Mouse (Mus musculus): ENCODE measurements around the gene Hpdl.
"Not testable (repeated sequence)": the region's sequence is repeated elsewhere in the genome, so short reads cannot be mapped to it uniquely, and the experiment has no call there.

The Hpdl gene

DNA sequence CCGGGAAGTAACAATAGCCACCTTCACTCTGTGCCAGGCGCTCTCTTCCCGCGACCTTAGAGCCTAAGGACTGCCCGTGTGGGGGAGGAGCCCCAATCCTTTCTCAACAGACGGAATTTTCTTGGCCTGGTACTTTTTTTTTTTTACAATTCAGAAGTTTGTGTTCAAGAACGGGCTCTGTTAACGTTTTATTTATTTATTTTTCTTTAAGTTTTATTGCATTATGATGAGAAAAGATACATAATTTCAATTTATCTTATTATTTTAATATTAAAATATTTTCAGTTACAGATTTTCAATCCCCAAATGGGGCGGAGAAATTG is at the start of gene Hpdl:
Hpdl (minus strand) TSS at position 14 of the 323 bp plus-strand sequence.
- no peak for DNase-seq

- no peak for DNase-seq
These were observed 48.4 kb upstream of the Hpdl start for GRCm38 (mm10) chr4:116869898-116870297.

DNA sequence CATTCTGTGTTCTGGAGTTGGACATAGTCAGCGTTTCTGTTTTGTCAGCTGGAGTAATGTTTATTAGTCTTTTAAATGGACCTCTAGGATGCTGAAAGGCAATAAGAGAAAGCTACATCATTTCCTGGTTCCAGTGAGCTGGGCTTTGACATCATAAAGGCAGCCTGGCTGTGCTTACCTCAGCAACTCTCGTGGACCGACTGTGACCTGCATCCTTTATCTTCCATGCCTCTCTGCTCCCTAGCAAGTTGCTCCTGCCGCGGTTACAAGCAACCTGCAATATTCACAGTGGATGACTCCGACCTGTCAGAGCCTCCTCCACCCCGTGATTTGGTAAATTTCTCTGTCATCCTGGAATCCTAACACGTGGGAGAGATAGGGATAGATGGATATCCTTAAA is 40.5 kb upstream of the Hpdl start:
- no peak for DNase-seq

DNA sequence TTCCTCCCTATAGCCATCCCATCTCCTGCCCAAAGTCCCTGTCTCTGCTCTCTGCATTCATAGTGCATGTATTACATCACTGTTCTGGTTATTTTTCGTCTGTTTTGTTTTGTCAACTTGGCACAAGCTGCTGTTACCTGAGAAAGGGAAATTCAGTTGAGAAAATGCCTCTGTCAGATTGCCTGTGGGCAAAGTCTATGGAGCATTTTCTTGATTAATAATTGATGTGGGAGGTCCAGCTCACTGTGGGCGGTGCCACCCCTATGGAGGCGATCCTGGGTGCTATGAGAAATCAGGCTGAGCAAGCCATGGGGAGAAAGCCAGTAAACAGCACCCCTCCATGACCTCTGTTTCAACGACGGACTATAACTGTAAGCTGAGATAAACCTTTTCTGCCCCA is 38.2 kb upstream of the Hpdl start:
- no peak for DNase-seq

GRCm38 (mm10) chr4:116857203-116857602 is 35.7 kb upstream of the Hpdl start:
- no peak for DNase-seq

- DNase-seq, result peak in 1 of 2 experiments; percentile 16
These were observed 32.8 kb upstream of the Hpdl start for GRCm38 (mm10) chr4:116854286-116854685.

DNA sequence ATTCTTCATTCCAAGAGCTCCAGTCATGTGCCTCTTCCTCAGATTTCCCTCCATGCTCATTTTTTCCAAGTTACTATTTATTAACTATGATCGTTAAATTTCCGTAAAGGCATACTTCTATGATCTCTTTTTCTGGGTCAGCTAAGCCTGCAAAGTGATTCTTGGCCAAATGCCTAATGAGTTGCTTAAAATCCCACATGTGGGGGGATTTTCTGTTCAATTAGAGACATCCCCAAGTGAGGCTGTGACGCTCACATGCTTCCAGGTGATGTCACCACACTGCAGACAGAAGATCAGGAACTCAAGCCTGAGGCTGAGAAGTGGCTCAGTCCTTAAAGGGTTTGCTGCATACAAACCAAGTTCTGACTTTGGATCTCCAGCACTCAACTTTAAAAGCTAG is 28.4 kb upstream of the Hpdl start:
- peak in 1 of 2 experiments; percentile 16 for DNase-seq

- no peak for DNase-seq
These were observed 22.8 kb upstream of the Hpdl start for GRCm38 (mm10) chr4:116844324-116844723.

GRCm38 (mm10) chr4:116840841-116841240 is 19.3 kb upstream of the Hpdl start:
- no peak for DNase-seq

- DNase-seq, result not testable (repeated sequence)
These were observed 18.6 kb upstream of the Hpdl start for GRCm38 (mm10) chr4:116840096-116840495.

- no peak for DNase-seq
These were observed 17.5 kb upstream of the Hpdl start for GRCm38 (mm10) chr4:116838999-116839398.

- no peak for DNase-seq
These were observed 8.5 kb upstream of the Hpdl start for GRCm38 (mm10) chr4:116830070-116830368.

DNA sequence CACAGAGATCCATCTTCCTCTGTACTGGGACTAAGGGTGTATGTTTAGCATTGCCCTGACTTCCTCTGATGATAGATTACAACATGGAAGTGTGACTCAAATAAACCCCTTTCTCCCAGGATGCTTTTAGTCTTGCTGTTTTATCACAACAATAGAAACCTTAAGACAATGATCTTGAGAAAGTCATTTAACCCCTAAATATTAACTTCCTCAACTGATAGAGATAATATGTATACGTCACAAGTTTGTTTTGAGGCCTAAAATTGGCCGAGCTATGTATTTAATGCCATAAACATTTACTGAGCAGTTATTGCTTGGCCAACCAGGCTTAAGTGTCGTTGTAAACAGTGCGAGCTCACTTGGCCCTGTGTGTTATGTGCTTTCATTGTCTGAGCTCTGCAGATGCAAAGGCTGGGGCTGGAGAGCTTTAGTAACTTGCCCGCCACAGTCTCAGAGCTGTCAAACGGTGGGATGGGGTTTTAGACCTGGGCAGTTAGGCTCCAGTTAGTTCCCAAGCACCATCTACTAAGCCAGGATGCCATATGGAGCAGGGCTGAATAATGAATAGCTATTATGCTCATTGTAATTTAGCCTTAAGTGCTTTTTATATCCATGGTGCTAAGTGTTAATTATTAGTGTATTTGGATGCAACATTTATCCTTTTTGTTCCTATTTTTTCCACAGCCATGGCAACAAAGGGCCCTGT is 8.0 kb upstream of the Hpdl start:
- no peak for DNase-seq

GRCm38 (mm10) chr4:116827819-116828218 is 6.3 kb upstream of the Hpdl start:
- peak; percentile 58 to 70 for DNase-seq

GRCm38 (mm10) chr4:116824541-116825004 is 3.1 kb upstream of the Hpdl start:
- peak; percentile 82 to 86 for DNase-seq

DNA sequence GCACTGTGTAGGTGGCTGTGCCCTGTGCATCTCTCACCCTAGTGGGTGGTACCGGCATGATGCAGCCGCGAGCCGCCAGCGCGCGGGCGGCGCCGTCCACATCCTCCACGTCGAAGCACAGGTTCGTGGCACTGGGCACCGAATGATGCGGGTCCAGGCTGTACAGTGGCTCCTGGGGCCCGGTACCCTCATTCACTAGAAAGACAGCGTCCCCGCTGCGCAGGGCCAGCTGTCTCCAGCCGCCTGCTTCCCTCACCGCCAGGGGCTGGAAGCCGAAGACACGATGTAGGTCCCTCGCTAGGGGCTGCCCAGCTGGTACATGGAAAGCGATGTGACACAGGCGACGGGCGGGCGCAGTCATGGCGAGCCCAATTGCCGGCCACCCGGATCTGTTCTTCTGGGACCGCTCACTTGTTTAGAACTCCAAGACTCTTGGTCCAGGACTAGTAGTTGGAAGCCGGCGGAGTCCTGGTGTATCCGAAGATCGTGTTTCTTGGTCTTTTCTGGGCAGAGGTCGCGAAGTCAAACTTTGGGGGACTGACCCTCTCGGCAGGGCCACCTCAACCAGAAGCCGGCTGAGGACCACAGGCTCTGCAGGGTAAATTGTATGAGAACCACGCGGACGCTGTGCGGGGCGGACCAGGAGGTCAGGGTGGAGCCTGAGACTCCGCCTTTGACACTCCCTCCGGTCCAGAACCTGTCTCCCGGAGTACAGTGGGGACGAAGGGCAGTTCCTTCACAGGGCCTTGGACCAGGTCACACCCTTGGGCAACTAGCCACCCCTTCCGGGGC is 409 bp downstream of the Hpdl start:
- peak; percentile 75 for DNase-seq

DNA sequence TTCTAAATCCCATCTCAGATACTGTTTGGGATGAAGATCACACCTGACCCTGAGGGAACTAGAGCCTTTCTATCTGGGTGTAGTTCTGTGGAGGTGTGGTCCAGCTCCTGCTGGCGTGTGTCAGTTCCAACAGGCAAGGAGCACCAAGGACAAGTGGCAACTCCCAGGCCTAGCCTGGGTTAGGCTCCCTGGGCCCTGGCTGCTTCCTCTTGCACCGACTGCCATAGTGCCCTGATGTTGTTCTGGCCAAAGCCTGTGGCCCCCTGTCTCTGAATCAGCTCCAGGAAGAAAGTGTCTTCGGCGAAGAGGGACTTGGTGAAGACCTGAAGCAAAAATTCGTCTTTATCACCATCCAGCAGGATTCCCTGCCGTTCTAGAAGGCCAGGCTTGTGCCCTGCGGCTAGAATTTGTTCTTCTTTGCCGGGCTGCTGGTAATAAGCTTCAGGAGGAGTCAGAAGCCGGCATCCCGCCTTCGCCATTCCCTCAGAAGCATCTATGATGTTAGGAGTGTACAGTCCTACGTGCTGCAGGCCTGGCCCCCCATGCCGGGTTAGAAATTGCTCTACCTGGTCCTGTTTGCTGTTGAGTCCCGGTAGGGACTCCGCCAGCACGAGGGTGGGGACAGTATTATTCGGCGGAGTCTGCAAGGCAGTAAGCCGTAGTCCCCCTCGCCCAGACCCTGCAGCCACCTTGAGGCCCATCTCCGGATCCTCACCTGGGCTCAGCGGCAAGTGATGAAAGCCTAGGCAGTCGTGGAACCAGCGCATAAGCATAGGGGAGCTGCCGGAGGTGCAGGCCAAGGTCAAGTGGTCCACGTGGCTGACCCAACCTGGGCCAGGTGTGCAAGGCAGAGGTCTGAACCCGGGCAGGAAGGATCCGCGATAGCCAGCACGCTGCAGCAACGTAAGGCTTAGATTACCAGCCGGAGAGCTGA is 1.3 kb downstream of the Hpdl start:
- DNase-seq, result no peak

GRCm38 (mm10) chr4:116817486-116817885 is 4.0 kb downstream of the Hpdl start:
- peak; percentile 76 to 82 for DNase-seq

DNA sequence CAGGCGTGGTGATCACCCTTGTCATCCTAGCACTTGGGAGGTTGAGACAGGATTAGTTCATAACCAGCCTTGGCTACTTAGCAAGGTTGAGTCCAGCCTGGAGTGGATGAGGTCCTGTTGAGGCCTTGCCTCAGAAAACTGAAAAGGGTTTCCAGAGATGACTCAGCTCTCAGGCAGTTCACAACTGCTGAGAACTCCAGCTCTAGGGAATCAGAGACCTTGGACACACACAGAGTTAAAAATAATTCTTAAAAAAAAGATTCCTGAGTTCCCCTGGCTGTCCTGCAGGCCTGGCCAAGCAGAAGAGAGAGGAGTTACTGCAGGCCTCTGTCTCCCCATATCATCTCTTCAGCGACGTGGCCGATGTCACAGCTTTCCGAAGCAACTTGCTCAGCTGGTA is 6.2 kb downstream of the Hpdl start:
- no peak for DNase-seq

DNA sequence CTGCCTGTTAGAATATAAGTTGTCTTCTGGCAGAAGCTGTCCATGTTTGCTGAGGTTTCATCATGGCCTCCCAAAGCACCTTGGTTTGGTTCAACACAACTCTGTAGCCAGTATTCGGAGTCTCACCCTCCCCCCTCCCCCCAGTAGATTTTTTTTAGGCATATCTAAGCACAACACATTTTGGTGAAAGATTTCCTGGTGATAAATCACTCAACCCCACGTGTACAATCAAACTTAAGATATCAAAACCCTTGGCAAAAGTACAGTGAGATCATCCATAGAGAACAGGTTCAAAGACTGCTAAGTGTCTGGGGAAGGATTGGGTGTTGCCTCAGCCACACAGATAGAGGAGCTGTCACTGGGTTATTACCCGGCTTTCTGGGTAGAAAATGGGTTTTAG is 10.5 kb downstream of the Hpdl start:
- no peak for DNase-seq

DNA sequence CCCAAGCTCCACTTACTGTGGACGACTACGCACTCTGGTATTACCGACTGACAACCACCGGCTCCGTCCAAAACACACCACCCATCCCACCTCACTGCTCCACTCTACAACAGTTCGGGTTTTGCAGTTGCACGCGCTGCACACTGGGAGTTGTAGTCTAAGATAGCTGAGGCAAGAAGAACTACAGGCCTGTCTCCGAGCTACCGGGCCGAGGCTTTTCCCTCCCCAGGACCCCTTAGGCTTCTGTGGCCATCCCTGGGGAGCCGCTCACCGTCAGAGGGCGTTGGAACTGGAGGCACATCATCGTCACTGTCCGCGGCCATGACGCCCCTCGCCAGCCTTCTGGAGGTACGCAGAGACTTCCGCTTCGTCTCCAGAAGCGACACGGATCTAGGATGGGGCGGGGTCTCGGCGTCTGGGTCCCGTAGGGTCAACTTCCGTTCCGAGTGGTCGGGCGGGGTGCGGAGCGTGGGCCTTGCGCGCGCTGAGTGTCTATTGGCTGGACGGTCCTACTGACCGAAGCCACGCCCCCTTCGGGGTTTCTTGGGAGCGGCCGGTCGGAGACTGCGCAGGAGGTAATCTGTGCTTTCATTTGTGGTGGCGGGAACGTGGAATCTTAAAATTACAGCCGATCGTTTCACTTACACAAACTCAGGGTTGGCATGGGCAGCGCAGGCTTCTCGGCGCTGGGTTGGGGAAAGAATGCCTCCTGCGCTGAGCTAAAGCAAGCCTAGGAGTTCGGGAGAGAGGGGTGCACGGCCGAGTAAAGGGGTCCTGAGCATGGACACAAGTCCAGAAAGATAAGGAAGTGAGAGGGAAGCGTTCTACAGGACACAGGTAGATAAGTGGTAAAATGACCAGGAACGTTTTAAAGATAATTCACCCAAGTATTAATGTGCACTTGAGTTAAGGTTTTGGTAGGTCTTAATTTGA is 14.0 kb downstream of the Hpdl start, which contains the start of the genes Toe1 and Mutyh:
Toe1 (minus strand) TSS at position 444 of the 933 bp plus-strand sequence.
Mutyh (plus strand) TSS at position 527 of the 933 bp plus-strand sequence.
- DNase-seq, result peak; percentile 97 to 98

DNA sequence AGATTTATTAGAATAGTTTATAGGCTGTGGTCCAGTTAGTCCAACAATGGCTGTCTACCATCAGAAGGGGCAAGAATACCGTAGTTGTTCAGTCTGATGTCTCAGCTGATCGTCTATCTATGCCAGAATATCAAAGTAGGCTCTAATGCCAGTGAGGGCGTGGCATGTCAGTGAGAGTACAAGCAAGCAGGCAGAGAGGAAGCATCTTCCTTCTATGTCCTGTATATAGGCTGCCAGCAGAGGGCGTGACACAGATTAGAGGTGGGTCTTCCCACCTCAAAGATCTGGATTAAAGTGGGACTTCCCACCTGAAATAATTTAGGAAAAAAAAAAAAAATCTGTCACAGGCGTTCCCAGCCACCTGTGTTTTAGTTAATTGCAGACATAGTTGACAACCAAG is 21.6 kb downstream of the Hpdl start:
- DNase-seq, result peak; percentile 47 to 53
